Mouse (Mus musculus) spleen, embryonic (tissue): ENCODE measurements at regions not wholly inside any gene's neighbourhood (a gene's known extent, or its start where the extent isn't known, plus 50 kb on each side); places are given as distances from the start of the nearest gene placed in this dataset.
"Not testable (repeated sequence)": the region's sequence is repeated elsewhere in the genome, so short reads cannot be mapped to it uniquely, and the experiment has no call there.

Experiments
- CTCF ChIA-PET: fragments of 350-600 bp; sonication (Branson Sonifier 250); formaldehyde crosslinking; loops from one replicate; lab custom pipeline; 2022; lab: Charles Lee

DNA sequence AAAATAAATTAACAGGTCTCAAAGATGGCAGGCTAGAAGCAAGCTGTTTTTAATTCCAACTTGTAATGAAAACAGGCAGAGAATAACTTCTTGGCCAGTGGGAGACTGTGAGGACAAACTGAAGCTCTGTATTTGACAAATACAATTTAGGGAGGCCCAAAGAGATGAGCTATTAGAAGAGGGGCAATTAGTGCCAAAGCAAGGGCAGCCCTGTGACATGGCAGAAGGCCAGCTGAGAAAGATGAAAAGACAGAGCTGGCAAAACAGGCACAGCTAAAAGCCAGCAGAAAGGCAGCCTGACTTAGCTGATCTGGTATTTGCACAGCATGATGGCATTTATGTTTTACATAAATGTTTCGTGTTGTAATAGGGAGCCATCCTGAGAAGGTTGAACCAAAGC lies 175.0 kb upstream of the Ngly1 start:
- CTCF ChIA-PET = no interaction called here

DNA sequence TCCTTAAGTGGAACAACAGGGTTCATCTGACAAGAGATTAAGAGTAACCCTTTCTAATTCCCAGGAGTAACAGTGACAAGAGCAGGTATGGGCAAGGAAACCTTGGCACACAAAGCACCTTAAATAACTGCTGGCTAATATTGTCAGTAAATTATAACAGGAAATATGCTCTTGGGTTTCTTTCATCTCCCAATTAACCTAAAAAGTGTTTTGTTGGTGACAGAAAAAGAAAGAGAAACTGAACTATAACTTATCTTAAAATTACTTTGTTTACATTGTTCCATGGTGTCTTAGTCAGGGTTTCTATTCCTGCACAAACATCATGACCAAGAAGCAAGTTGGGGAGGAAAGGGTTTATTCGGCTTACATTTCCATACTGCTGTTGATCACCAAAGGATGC lies 170.0 kb upstream of the Ngly1 start:
- CTCF ChIA-PET = no interaction called here

DNA sequence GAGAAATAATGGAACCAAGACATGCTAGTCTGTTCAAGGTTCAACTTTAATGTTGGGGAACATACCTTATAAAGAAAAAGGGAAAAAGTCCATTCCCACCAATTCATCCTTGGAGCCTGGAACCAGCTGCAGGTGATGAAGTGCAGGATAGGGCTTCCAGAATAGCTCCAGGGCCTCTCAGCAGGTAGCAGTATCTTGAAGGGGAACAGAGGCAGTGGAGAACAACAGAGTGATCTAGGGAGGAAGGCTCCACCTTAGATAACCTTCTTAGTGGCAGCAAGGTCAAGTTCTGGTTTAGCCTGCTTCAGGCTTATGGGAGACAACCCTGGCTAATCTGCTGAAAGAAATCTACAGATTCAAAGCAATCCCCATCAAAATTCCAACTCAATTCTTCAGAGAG lies 161.8 kb upstream of the Ngly1 start:
- CTCF ChIA-PET = not testable (repeated sequence)

DNA sequence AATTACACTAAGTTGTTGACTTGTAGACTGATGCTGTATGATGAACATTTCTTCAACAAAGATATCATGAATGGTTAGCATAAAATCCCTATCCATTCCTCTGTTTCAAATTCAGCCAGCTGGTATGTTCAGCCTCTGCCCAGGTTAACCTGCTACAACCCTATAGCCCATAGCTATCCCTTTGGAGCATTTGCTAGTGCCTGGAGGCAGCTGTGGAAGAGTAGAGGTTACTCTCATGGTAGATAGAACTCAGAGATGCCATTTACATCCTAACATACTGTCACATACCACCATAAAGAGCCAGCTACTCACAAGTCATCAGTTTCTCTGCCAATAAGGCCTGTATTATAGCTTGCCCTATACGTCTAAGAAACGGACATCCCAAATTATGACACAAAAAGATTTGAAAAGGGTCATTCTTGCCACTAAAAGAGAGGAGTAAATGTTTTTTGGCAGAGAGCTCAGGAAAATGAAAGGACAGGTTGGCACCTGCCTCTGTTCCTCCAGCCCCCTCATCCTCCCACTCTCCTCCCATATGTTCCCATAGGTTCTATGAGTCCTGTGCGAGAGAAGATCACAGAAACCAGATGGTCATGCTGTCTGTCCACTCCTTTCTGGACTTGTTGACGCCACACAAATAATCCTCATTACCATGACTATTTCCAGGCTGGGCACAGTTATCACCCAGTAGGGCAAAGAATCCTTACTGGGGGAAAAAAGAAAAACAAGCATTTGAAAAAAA lies 156.5 kb upstream of the Ngly1 start:
- CTCF ChIA-PET = no interaction called here

DNA sequence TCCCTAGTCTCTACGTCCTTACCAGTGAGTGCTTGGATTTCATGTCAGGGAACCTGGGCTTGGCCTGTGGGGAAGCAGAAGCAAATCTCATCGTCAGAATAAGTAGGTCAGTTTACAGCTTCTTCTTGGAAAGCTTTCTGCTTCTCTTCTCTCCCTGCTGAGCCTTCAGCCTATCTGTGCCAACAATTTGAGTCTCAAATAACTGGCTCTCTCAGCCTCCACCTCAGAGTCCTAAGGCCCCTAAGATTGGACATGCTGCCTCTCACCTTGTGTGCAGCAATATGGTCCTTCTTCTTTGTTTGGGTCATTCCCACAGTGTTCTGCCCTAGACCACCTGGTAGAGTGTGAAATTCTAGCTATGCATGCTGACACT lies 156.0 kb upstream of the Ngly1 start:
- CTCF ChIA-PET = no interaction called here

DNA sequence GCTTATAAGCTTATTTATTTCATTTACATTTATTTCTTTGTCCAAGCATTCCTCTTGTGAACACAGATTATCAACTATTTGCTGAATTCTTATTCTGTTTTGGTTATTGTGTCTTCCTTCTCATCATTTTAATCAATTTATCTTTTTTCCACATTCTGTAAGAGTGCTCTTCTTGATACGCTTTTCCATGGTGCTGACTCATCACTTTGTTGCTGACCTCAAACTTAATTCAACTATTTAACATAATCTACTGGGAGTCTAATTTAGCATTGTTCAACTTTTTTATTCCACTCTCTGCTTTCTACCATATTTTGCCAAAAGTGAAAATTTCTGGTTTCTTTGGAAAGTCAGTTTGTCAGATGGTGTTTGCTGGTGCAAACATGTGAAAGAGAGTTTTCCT lies 139.7 kb upstream of the Ngly1 start:
- CTCF ChIA-PET = no interaction called here

DNA sequence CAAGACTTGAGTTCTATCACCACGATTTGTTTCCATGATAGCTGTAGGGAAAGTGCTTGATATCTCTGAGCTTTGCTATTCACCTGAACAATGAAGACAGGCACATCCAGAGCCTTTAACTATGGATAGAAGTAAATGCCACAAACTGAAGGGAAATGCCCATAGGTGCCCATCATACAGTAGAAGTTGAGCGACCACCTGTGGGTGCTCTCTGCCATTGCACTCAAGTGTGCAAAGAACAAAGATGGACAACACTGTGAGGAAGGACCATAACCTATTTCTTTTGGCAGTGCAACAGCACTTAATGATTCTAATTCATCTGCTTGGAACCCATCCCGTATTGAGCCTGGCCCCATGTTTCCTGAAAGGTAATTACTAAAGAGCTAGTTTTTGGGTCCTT lies 116.4 kb upstream of the Ngly1 start:
- CTCF ChIA-PET = interaction anchor here (0.6 to 1.1 kb wide), 2 partner anchors 28 to 32 kb away, joined by 3 to 4 read pairs; no protein-coding TSS in a partner anchor

DNA sequence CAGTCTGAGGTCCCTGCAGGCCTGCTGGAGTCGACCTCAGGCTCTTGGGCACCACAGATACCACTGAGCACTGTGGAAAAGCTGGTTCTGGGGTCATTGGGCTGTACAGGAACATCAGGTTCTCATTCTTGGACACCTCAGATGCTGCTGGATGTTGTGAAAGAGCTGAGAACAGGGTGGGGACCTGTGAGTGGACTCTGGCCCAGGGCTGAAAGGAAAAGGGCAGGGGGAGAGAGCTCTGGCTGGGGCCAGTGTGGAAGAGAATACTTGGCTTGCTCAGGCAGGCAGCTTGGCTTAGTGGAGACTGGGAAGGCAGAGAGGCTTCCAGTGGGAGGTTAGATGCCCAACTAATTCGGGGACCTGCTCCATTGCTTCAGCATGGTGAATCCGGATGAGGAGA lies 115.7 kb upstream of the Ngly1 start:
- CTCF ChIA-PET = interaction anchor here (0.6 to 1.1 kb wide), 2 partner anchors 32 to 134 kb away, joined by 3 to 4 read pairs; no protein-coding TSS in a partner anchor

DNA sequence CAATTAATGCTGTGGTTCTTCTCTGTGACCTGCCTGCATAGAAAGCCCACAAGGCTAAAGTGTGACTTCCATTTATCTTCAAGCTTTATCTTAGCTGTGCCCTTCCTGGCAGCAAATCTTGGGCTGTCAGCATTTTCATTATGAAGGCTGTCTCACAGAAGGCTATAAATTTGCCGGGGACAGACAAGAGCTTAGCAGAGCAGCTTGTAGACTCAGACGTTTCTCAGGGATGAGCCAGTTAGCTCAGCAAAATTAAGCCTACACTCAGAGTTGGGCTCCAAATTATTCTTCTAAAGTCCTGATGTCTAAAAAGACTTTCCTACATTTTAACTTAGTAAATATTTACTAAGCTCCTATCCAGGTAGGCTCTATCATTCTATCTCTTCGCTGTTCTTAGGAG lies 112.9 kb upstream of the Ngly1 start:
- CTCF ChIA-PET = interaction anchor here (0.6 to 0.7 kb wide), 2 partner anchors 24 to 56 kb away, joined by 3 read pairs; no protein-coding TSS in a partner anchor

DNA sequence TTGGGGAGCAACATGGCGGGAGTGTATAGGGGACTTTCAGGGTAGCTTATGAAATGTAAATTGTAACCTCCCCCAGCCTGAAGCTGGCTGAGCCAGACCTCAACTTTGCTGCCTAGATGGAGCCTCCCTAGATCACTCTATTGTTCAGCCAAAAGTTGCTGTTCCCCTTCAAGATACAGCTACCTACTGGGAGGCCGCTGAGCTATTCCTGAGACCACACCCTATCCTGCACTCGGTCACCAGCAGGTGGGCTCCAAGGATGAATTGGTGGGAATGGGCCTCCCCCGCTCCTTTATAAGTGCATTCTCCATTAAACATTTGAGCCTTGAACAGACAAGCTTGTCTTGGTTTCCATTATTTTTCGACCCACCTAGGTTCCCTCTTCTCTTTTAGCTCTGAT lies 104.8 kb upstream of the Ngly1 start:
- CTCF ChIA-PET = no interaction called here

DNA sequence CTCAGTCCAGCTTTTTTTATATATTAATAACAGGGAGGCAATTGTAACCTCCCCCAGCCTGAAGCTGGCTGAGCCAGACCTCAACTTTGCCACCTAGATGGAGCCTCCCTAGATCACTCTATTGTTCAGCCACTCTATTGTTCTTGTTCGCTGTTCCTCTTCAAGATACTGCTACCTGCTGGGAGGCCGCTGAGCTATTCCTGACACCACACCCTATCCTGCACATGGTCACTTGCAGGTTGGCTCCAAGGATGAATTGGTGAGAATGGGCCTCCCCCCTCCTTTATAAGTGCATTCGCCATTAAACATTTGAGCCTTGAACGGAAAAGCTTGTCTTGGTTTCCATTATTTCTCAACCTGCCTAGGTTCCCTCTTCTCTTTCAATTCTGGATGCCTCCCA lies 102.3 kb upstream of the Ngly1 start:
- CTCF ChIA-PET = interaction anchor here (0.6 kb wide), 1 partner anchor 19 kb away, joined by 11 read pairs; no protein-coding TSS in a partner anchor

DNA sequence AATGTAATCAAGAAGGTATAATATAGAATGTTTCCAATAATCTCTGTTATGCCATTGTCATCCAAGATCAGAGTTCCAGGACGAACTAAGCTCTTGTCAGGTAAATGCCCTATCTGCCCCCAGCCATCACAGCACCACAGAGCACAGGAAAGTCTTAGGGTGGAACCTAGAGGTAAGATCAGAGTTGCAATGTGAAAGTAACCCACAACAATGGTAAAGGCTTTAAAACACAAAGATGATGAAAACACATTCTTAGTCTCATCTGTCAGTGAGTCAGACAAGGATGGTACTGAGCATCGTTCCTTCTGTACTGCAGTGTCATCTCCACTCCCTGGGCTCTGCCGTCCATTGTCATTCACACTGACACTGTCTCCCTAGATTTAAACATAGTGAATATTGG lies 97.3 kb upstream of the Ngly1 start:
- CTCF ChIA-PET = no interaction called here

DNA sequence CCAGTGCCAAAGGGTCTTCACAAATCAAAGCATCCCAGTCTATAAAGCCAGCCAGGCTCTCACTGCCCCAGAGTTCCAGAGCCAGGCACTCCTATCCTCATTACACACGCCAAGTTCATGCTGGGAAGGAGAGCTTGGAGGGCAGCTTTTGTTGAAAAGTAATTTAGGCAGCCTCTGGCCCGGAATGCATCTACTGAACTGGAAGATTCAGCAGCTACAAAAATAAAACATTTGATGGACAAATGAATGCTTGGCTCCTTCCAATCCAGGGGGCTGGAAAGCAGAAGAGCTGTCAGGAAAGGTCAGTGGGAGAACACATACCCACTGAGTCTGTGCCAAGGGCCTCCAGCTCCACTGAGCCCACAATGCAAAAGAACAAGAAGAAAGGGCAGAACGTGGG lies 96.4 kb upstream of the Ngly1 start:
- CTCF ChIA-PET = no interaction called here

DNA sequence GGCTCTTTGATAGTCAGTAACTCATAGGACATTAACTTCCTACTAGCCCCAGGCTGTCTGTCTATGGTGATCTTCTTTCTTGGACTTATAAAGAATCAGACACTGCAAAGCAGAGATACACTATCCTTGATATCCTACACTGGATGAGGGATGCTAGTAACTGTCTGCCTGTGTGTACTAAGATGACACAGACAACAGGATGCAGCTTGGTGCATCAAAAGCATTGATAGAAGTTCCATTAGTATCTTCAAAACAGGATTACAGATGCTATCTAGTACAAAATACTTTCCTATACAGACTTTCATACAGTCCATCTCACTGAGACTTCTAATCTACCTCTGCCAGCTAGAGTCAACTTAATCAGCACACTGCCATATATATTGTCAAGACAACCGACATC lies 94.0 kb upstream of the Ngly1 start:
- CTCF ChIA-PET = no interaction called here

DNA sequence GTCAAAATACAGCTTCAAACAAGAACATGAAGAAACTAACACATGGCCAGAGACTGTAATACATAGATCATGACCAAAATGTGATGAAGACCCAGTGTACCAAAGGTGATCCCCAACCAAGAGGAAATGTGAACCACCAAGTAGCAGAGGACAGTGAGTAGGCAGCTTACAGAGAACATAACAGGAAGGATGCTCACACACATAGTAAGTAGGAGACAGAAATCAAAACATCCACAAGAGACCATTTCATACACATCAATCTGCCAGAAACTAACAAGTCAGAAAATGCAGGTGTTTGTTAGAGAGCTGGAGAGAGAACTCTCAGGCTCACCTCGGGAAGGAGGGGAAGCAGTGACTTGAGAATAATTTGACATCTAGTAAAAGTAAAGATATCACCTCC lies 78.9 kb upstream of the Ngly1 start:
- CTCF ChIA-PET = no interaction called here

DNA sequence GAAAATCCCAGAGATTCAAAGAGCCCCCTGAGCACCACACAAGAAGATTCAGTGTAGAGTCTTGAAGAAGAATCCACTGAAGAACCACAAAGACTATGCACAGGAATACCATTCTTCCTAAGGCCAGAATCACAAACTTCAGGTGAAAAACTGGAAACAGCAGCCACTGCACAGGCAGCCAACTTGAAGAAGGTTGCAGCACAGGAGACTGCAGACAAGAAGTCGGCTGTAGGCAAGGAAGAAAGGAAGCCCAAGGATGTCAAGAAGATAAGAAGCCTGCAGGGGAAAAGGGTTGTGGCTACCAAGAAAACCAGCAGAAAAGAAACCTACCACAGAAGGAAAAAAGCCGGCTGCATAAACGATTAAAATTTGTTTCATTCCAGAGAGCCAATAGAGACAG lies 76.8 kb upstream of the Ngly1 start:
- CTCF ChIA-PET = no interaction called here

DNA sequence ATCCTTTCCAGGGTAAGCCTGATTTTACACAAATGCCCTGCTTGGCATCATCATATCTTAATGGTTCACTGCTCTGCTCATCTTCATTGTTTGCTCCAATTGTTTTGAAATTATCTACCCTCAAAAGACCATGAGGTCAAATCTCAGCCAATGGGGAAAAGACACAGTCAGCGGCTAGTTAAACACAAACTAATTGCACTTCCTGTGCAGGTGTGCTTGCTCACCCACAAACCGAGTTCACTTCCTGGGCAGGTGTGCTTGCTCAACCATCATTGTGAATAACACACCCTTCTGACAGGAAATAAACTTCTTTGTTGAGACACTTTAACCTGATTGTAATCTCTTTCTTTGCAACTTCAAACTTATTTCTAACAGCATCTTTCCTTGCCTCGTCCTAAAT lies 75.8 kb upstream of the Ngly1 start:
- CTCF ChIA-PET = no interaction called here

DNA sequence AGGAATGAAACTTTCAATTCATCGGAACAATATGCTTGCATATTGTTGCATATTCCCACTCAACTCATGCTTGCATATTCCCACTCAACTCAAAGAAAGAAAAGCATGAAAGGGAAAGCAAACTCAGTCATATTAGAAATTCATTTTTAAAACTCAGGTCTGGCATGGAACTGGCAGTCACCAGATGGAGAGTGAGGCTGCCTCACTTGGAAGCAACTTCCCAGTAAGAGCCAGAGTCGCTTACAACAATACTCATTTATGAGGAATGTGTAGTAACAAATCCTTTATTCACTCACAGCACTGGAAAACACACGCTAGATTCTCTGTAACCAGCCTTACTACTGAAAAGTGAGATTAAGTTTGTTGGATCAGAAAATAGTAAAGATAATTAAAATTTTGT lies 70.9 kb upstream of the Ngly1 start:
- CTCF ChIA-PET = no interaction called here

DNA sequence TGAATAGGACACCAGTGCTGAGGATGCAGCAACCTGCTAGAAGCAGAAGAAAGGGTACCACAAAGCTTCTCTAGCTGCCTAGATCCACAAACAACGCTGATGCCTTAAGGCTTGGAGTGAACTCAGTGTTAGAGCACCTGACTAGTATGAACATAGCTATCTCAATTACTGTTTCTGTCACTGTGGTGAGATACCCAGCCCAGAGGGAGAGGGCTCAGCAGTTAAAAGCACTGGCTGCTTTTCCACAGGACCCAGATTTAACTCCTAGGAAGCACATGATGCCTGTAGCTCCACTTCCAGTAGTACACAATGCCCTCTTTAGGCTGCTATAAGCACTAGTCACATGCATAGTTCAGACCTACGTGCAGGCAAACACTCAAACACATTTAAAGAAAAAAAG lies 67.3 kb upstream of the Ngly1 start:
- CTCF ChIA-PET = no interaction called here

DNA sequence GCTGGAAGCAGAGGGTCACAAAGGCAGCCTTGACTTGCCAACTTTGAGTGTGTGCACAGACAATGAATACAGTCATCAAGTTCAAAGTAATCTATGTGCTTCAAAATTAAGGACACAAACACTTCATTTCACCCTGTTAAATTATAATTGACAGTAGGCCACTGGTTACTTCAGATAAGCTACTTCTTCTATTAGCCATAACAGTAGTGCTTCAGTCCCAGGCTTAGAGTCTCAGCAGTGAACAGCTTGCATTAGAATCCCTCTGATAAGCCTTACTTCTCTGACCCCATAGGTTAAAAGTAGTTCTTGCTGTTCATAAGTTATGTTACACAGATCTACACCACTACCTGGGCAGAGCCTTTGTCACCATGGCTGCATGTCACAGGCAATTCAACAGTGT lies 63.8 kb upstream of the Ngly1 start:
- CTCF ChIA-PET = no interaction called here
